Mouse (Mus musculus): Measurements from ENCODE around the gene Gm21304. TPM values are rescaled to one million over a fixed set of nuclear protein-coding genes. Genes with fewer than 3 reads are reported as not detected.

Gm21304 gene
- polyA plus RNA-seq (2015; fragmentation: Illumina TruSeq; extraction: RNeasy Lipid Tissue Mini Kit (QIAGEN cat#74804); ENCODE audit: insufficient read depth, low read depth, low replicate concordance): not detected

GRCm38 (mm10) chr10:104168215-104168614 lies at the start of gene Gm21304:
Gene Gm21304, plus strand, starts transcription at chr10:104168515.

GRCm38 (mm10) chr10:104142687-104143086 lies 25.6 kb upstream of the Gm21304 start, which contains the start of gene Gm21293:
Gene Gm21293, plus strand, starts transcription at chr10:104142987.

GRCm38 (mm10) chr10:104151197-104151596 lies 17.1 kb upstream of the Gm21304 start, which contains the start of gene Gm6763:
Gene Gm6763, plus strand, starts transcription at chr10:104151497.

GRCm38 (mm10) chr10:104159706-104160105 lies 8.6 kb upstream of the Gm21304 start, which contains the start of gene Gm8764:
Gene Gm8764, plus strand, starts transcription at chr10:104160006.

GRCm38 (mm10) chr10:104176724-104177123 lies 8.4 kb downstream of the Gm21304 start, which contains the start of gene Gm21312:
Gene Gm21312, plus strand, starts transcription at chr10:104177024.

GRCm38 (mm10) chr10:104185233-104185632 lies 16.9 kb downstream of the Gm21304 start, which contains the start of gene Gm20765:
Gene Gm20765, plus strand, starts transcription at chr10:104185533.

GRCm38 (mm10) chr10:104193742-104194141 lies 25.4 kb downstream of the Gm21304 start, which contains the start of gene Gm4340:
Gene Gm4340, plus strand, starts transcription at chr10:104194042.

Other genes with a start within 250 kb of the Gm21304 start
- gene Gm21293, start 25.5 kb upstream of the Gm21304 start, polyA plus RNA-seq (2015; fragmentation: Illumina TruSeq; extraction: RNeasy Lipid Tissue Mini Kit (QIAGEN cat#74804); ENCODE audit: insufficient read depth, low read depth, low replicate concordance): not detected
- gene Gm6763, start 17.0 kb upstream of the Gm21304 start, polyA plus RNA-seq (2015; fragmentation: Illumina TruSeq; extraction: RNeasy Lipid Tissue Mini Kit (QIAGEN cat#74804); ENCODE audit: insufficient read depth, low read depth, low replicate concordance): not detected
- not detected for gene Gm8764, start 8.5 kb upstream of the Gm21304 start, polyA plus RNA-seq (2015; fragmentation: Illumina TruSeq; extraction: RNeasy Lipid Tissue Mini Kit (QIAGEN cat#74804); ENCODE audit: insufficient read depth, low read depth, low replicate concordance)
- gene Gm21312, start 8.5 kb downstream of the Gm21304 start, polyA plus RNA-seq (2015; fragmentation: Illumina TruSeq; extraction: RNeasy Lipid Tissue Mini Kit (QIAGEN cat#74804); ENCODE audit: insufficient read depth, low read depth, low replicate concordance): not detected
- not detected for gene Gm20765, start 17.0 kb downstream of the Gm21304 start, polyA plus RNA-seq (2015; fragmentation: Illumina TruSeq; extraction: RNeasy Lipid Tissue Mini Kit (QIAGEN cat#74804); ENCODE audit: insufficient read depth, low read depth, low replicate concordance)
- gene Gm4340, start 25.5 kb downstream of the Gm21304 start, polyA plus RNA-seq (2015; fragmentation: Illumina TruSeq; extraction: RNeasy Lipid Tissue Mini Kit (QIAGEN cat#74804); ENCODE audit: insufficient read depth, low read depth, low replicate concordance): not detected